Mouse (Mus musculus) liver, embryonic 15.5 days (tissue): ENCODE data around the gene Cfap99. TPM values are rescaled to one million over a fixed set of nuclear protein-coding genes. Genes with fewer than 3 reads are reported as not detected.

Source experiments
- ATAC-seq: fragments of 200-750 bp; cut with Nextera tagmentation; 2 replicates; pipeline ENCODE4 v1.8.0; 2017; ENCODE audit warnings: moderate number of reproducible peaks, mild to moderate bottlenecking, moderate library complexity; ENCODE audit not compliant: insufficient read depth
- H3K27ac ChIP-seq: fragments of 300-500 bp; sonication (generic); replicated peaks from 2 replicates; pipeline ENCODE4 v1.5.1; 2015; ENCODE audit warnings: mild to moderate bottlenecking, inconsistent platforms
- H3K27me3 ChIP-seq: fragments of 300-500 bp; sonication (generic); 2 replicates; pipeline ENCODE4 v1.6.1; 2015; ENCODE audit warnings: mild to moderate bottlenecking, inconsistent platforms
- H3K36me3 ChIP-seq: fragments of 300-500 bp; sonication (generic); replicated peaks from 2 replicates; pipeline ENCODE4 v1.6.1; 2015; ENCODE audit warnings: moderate library complexity, mild to moderate bottlenecking, inconsistent platforms
- H3K4me1 ChIP-seq: fragments of 300-500 bp; sonication (generic); replicated peaks from 2 replicates; pipeline ENCODE4 v1.6.1; 2015; ENCODE audit warnings: inconsistent platforms
- H3K4me2 ChIP-seq: fragments of 300-500 bp; sonication (generic); 2 replicates; pipeline ENCODE4 v1.6.1; 2015; ENCODE audit warnings: moderate library complexity, mild to moderate bottlenecking, inconsistent platforms
- H3K4me3 ChIP-seq: fragments of 300-500 bp; sonication (generic); replicated peaks from 2 replicates; pipeline ENCODE4 v1.5.1; 2015; ENCODE audit warnings: mild to moderate bottlenecking, inconsistent platforms
- H3K9ac ChIP-seq: fragments of 300-500 bp; sonication (generic); 2 replicates; pipeline ENCODE4 v1.6.1; 2015; ENCODE audit warnings: moderate library complexity, mild to moderate bottlenecking, inconsistent platforms
- H3K9me3 ChIP-seq: fragments of 300-500 bp; sonication (generic); replicated peaks from 2 replicates; pipeline ENCODE4 v1.6.1; 2016; ENCODE audit warnings: inconsistent platforms
- WGBS: fragments of 180-500 bp; shearing (Covaris S2); methylation state at CpG from one replicate; pipeline ENCODE4 v1.1.7; 2015; ENCODE audit warnings: mixed read lengths; ENCODE audit not compliant: insufficient replicate concordance; 5-methylcytosine and 5-hydroxymethylcytosine counted together
- polyA plus RNA-seq: library from polyadenylated mRNA; unstranded; fragments of >200 nt; fragmentation: Nextera tagmentation; extraction: Ambion mirVana; gene quantifications from 2 replicates; pipeline ENCODE4 v1.2.1, GENCODE M21; 2015

Gene Cfap99
- polyA plus RNA-seq, 1 experiment from 2014 or later = not detected

- no peak overlapping the region for H3K27ac ChIP-seq
- H3K27me3 ChIP-seq = no peaks in the 10 kb centered on the region
- peaks cover 24% of the 10 kb centered on the region for H3K4me1 ChIP-seq
- peaks cover 6% of the 10 kb centered on the region for H3K36me3 ChIP-seq
- H3K4me2 ChIP-seq = no peak overlapping the region
- H3K9me3 ChIP-seq = no peaks in the 10 kb centered on the region
- 80% methylated on average over 1 of the region's 1 CpGs for WGBS
- no peak for ATAC-seq
- no peak overlapping the region for H3K4me3 ChIP-seq
- H3K9ac ChIP-seq = no peak overlapping the region
These were observed 45.7 kb downstream of the Cfap99 start for GRCm38 (mm10) chr5:34334081-34334480.

- H3K4me2 ChIP-seq = peak overlapping the region; percentile 88
- no peaks in the 10 kb centered on the region for H3K27me3 ChIP-seq
- H3K4me3 ChIP-seq = peak overlapping the region; percentile 98
- 2% methylated on average over 21 of the region's 21 CpGs for WGBS
- H3K36me3 ChIP-seq = peaks cover 6% of the 10 kb centered on the region
- H3K27ac ChIP-seq = peak overlapping the region; percentile 88
- H3K9me3 ChIP-seq = no peaks in the 10 kb centered on the region
- H3K9ac ChIP-seq = peak overlapping the region; percentile 83
- peak; percentile 53 for ATAC-seq
- H3K4me1 ChIP-seq = peaks cover 38% of the 10 kb centered on the region
These were observed 47.2 kb downstream of the Cfap99 start for GRCm38 (mm10) chr5:34335539-34336096.

GRCm38 (mm10) chr5:34336097-34336774, 47.8 kb downstream of the Cfap99 start, which contains the start of gene Rnf4:
TSS of gene Rnf4 (plus strand) at chr5:34336289.
- H3K4me2 ChIP-seq = peak within 1 kb of the TSS; percentile 88
- H3K36me3 ChIP-seq = peaks cover 6% of the 10 kb centered on the region
- H3K4me1 ChIP-seq = peaks cover 45% of the 10 kb centered on the region
- H3K4me3 ChIP-seq = peak within 1 kb of the TSS; percentile 98
- under 1% methylated on average over 67 of the region's 67 CpGs for WGBS
- no peaks in the 10 kb centered on the region for H3K9me3 ChIP-seq
- H3K9ac ChIP-seq = peak within 1 kb of the TSS; percentile 93
- no peaks in the 10 kb centered on the region for H3K27me3 ChIP-seq
- peak within 1 kb of the TSS; percentile 96 for H3K27ac ChIP-seq
- peak; percentile 95 for ATAC-seq

- Histone ChIP-seq H3K9ac (peak overlapping the region; percentile 93), H3K27me3 (no peaks in the 10 kb centered on the region), H3K4me2 (peak overlapping the region; percentile 88), H3K27ac (peak overlapping the region; percentile 96), H3K9me3 (no peaks in the 10 kb centered on the region), H3K4me1 (peaks cover 47% of the 10 kb centered on the region), H3K36me3 (peaks cover 6% of the 10 kb centered on the region), H3K4me3 (peak overlapping the region; percentile 98)
- WGBS = under 1% methylated on average over 42 of the region's 42 CpGs
- peak; percentile 54 for ATAC-seq
These were observed 48.5 kb downstream of the Cfap99 start for GRCm38 (mm10) chr5:34336775-34337450.

GRCm38 (mm10) chr5:34340246-34340645, 51.8 kb downstream of the Cfap99 start:
- ATAC-seq = no peak
- Histone ChIP-seq H3K27me3 (no peaks in the 10 kb centered on the region), H3K27ac (no peak overlapping the region), H3K4me2 (no peak overlapping the region), H3K4me3 (no peak overlapping the region), H3K4me1 (peaks cover 45% of the 10 kb centered on the region), H3K9ac (no peak overlapping the region), H3K9me3 (no peaks in the 10 kb centered on the region), H3K36me3 (peaks cover 35% of the 10 kb centered on the region)
- 76% methylated on average over 6 of the region's 6 CpGs for WGBS

- Histone ChIP-seq H3K27me3 (no peaks in the 10 kb centered on the region), H3K27ac (no peak overlapping the region), H3K4me2 (no peak overlapping the region), H3K4me3 (no peak overlapping the region), H3K36me3 (peaks cover 97% of the 10 kb centered on the region), H3K4me1 (0 out of 2 replicates have a peak, but pooled peaks cover 4% of the 10 kb centered on the region), H3K9ac (no peak overlapping the region), H3K9me3 (no peaks in the 10 kb centered on the region)
- no peak for ATAC-seq
- 83% methylated on average over 3 of the region's 3 CpGs for WGBS
These were observed 63.8 kb downstream of the Cfap99 start for GRCm38 (mm10) chr5:34352084-34352631.

GRCm38 (mm10) chr5:34360261-34360660, 71.9 kb downstream of the Cfap99 start:
- Histone ChIP-seq H3K9ac (no peak overlapping the region), H3K4me1 (no peaks in the 10 kb centered on the region), H3K4me2 (no peak overlapping the region), H3K27ac (no peak overlapping the region), H3K36me3 (peaks cover 79% of the 10 kb centered on the region), H3K27me3 (no peaks in the 10 kb centered on the region), H3K4me3 (no peak overlapping the region), H3K9me3 (no peaks in the 10 kb centered on the region)
- ATAC-seq = no peak
- 89% methylated on average over 3 of the region's 3 CpGs for WGBS

GRCm38 (mm10) chr5:34363115-34363514, 74.7 kb downstream of the Cfap99 start:
- Histone ChIP-seq H3K27me3 (no peaks in the 10 kb centered on the region), H3K4me3 (no peak overlapping the region), H3K4me1 (no peaks in the 10 kb centered on the region), H3K27ac (no peak overlapping the region), H3K9me3 (no peaks in the 10 kb centered on the region), H3K9ac (no peak overlapping the region), H3K4me2 (no peak overlapping the region), H3K36me3 (peaks cover 51% of the 10 kb centered on the region)
- ATAC-seq = no peak

GRCm38 (mm10) chr5:34368551-34369290, 80.3 kb downstream of the Cfap99 start:
- no peaks in the 10 kb centered on the region for H3K27me3 ChIP-seq
- H3K4me1 ChIP-seq = peaks cover 31% of the 10 kb centered on the region
- H3K9me3 ChIP-seq = no peaks in the 10 kb centered on the region
- H3K36me3 ChIP-seq = peaks cover 8% of the 10 kb centered on the region
- peak overlapping the region; percentile 53 for H3K27ac ChIP-seq
- no peak for ATAC-seq
- peak overlapping the region; percentile 82 for H3K4me2 ChIP-seq
- H3K4me3 ChIP-seq = peak overlapping the region; percentile 87
- peak overlapping the region; percentile 83 for H3K9ac ChIP-seq
- WGBS = 56% methylated on average over 7 of the region's 7 CpGs

GRCm38 (mm10) chr5:34369341-34370021, 81.1 kb downstream of the Cfap99 start, which contains the start of gene Fam193a:
TSS of gene Fam193a (plus strand) at chr5:34369933.
- H3K4me2 ChIP-seq = peak within 1 kb of the TSS; percentile 82
- ATAC-seq = peak; percentile 97
- H3K27ac ChIP-seq = peak within 1 kb of the TSS; percentile 79
- H3K4me1 ChIP-seq = peaks cover 37% of the 10 kb centered on the region
- H3K36me3 ChIP-seq = peaks cover 7% of the 10 kb centered on the region
- peak within 1 kb of the TSS; percentile 83 for H3K9ac ChIP-seq
- H3K9me3 ChIP-seq = no peaks in the 10 kb centered on the region
- 2% methylated on average over 54 of the region's 64 CpGs for WGBS
- H3K27me3 ChIP-seq = no peaks in the 10 kb centered on the region
- peak within 1 kb of the TSS; percentile 87 for H3K4me3 ChIP-seq
